Mouse (Mus musculus) urinary bladder, postnatal 14 days (tissue): Measurements from ENCODE around the gene Pdzd8.

ENCODE experiments used
- DNase-seq: peaks from one replicate; pipeline ENCODE4 v3.0.0; 2021; ENCODE audit warnings: low spot score

The Pdzd8 gene

GRCm38 (mm10) chr19:59345658-59346283 is at the start of gene Pdzd8:
Gene Pdzd8 (minus strand): TSS chr19:59345780.
- peak; percentile 86 for DNase-seq

- DNase-seq: no peak
These were observed 48.3 kb upstream of the Pdzd8 start for GRCm38 (mm10) chr19:59393777-59394441.

GRCm38 (mm10) chr19:59388847-59389606 is 43.4 kb upstream of the Pdzd8 start:
- DNase-seq: peak; percentile 70

GRCm38 (mm10) chr19:59388399-59388798 is 42.8 kb upstream of the Pdzd8 start:
- no peak for DNase-seq

GRCm38 (mm10) chr19:59387178-59387577 is 41.6 kb upstream of the Pdzd8 start:
- peak; percentile 34 for DNase-seq

- no peak for DNase-seq
These were observed 39.3 kb upstream of the Pdzd8 start for GRCm38 (mm10) chr19:59384582-59385495.

- no peak for DNase-seq
These were observed 36.9 kb upstream of the Pdzd8 start for GRCm38 (mm10) chr19:59382416-59382917.

GRCm38 (mm10) chr19:59379995-59380394 is 34.4 kb upstream of the Pdzd8 start:
- no peak for DNase-seq

- no peak for DNase-seq
These were observed 30.9 kb upstream of the Pdzd8 start for GRCm38 (mm10) chr19:59376481-59376880.

GRCm38 (mm10) chr19:59374940-59375339 is 29.4 kb upstream of the Pdzd8 start:
- DNase-seq: no peak

- DNase-seq: no peak
These were observed 27.3 kb upstream of the Pdzd8 start for GRCm38 (mm10) chr19:59372928-59373327.

GRCm38 (mm10) chr19:59371016-59371415 is 25.4 kb upstream of the Pdzd8 start:
- DNase-seq: no peak

GRCm38 (mm10) chr19:59367892-59368291 is 22.3 kb upstream of the Pdzd8 start:
- DNase-seq: no peak

GRCm38 (mm10) chr19:59366724-59367123 is 21.1 kb upstream of the Pdzd8 start:
- DNase-seq: no peak

- DNase-seq: no peak
These were observed 18.1 kb upstream of the Pdzd8 start for GRCm38 (mm10) chr19:59363666-59364065.

GRCm38 (mm10) chr19:59362646-59363045 is 17.1 kb upstream of the Pdzd8 start:
- no peak for DNase-seq

- DNase-seq: no peak
These were observed 14.9 kb upstream of the Pdzd8 start for GRCm38 (mm10) chr19:59360486-59360896.

- no peak for DNase-seq
These were observed 13.6 kb upstream of the Pdzd8 start for GRCm38 (mm10) chr19:59359202-59359601.

- DNase-seq: no peak
These were observed 12.3 kb upstream of the Pdzd8 start for GRCm38 (mm10) chr19:59357878-59358277.

- no peak for DNase-seq
These were observed 11.4 kb upstream of the Pdzd8 start for GRCm38 (mm10) chr19:59356843-59357595.

GRCm38 (mm10) chr19:59356388-59356787 is 10.8 kb upstream of the Pdzd8 start:
- DNase-seq: no peak
